Mouse (Mus musculus) ES-E14 (cell line): ENCODE measurements around the gene App.

Source experiments
- CHD2 ChIP-seq: IDR thresholded peaks from 2 replicates; pipeline ENCODE4 v1.6.1; 2014; ENCODE audit warnings: mild to moderate bottlenecking, low read depth, low read length, inconsistent platforms
- MAFK ChIP-seq: IDR thresholded peaks from 2 replicates; pipeline ENCODE4 v1.6.1; 2014; ENCODE audit warnings: mild to moderate bottlenecking, low read depth, low read length, inconsistent platforms; ENCODE audit not compliant: insufficient read depth
- ZNF384 ChIP-seq: IDR thresholded peaks from 2 replicates; pipeline ENCODE4 v1.6.1; 2012; ENCODE audit warnings: low read depth, low read length, inconsistent platforms

DNA sequence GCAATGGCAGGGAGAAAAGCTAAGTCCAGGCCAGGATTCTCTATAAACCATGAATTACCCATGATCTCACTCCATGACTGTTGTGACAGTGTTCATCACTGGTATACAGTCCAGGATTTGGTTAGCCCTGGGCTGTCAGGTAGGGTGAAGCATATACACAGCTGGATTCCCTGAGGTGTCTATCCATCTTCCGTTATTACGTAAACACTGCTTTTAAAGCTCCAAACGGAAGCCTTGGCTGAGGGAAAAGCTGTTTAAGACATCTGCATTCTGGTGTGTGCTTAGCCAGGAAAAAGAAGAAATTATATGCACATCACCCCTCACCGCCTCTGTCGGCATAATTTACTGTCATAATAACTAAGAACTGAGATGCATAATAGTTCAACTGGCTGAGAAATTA, 115.4 kb downstream of the App start:
- TF ChIP-seq MAFK: no peak
- TF ChIP-seq ZNF384: no peak
- no peak for TF ChIP-seq CHD2
